Mouse (Mus musculus) mammary gland, adult 2 months (tissue): ENCODE data around the gene Sox18. TPM values are rescaled to one million over a fixed set of nuclear protein-coding genes. Genes with fewer than 3 reads are reported as not detected.

ENCODE experiments used
- polyA plus RNA-seq: library from polyadenylated mRNA; depleted of rRNA; stranded (reverse); fragments of >200 nt; gene quantifications from 2 replicates; pipeline ENCODE4 v1.2.3, GENCODE M21; 2012; ENCODE audit warnings: low replicate concordance; rRNA removed

Sox18 gene
- 95.8 and 190 TPM in 2 replicates for polyA plus RNA-seq

GRCm38 (mm10) chr2:181671326-181671725 is at the start of gene Sox18:
Gene Sox18 (minus strand): TSS chr2:181671640.

DNA sequence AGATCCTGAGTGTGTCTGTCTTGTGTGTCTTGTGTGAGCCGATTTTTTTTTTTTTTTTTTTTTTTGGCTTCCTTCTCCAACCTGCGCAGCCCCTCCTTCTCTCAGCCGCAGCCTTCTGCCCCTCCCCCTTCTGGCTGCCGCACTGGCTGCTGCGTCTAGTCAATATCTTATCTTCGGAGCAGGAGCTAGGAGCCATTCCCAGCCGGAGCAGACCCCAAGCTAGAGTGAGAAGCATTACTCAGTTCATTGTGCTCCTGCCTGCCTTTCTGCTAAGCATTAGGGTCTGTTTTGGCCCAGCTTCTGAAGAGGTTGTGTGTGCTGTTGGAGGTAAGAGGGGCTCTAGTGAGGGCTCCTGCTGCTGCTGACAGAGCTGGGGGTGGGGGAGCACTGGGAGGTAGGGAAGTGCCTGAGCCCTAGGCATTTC is 43.5 kb upstream of the Sox18 start, which contains the start of gene Oprl1:
TSS of gene Oprl1 (plus strand) at position 114 of the 424 bp plus-strand sequence.

DNA sequence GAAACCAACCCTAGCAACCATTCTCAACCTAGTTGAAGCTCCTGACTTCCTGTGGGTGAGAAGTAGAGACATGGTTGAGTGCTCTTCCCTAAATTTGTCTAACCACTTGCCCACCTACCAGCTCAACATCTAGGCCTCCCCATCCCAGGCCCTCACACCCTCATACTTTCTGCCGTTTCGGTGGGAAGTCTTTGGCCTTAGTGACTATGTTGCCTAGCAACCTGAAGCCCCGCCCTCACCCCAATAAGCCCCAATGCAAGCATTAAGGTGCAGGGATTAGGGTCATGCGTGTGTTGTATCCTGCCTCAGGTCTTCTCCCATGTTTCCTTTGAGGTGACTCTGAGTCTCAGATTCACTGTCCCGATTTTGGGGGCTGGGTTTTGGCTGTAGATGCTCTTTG is 26.8 kb upstream of the Sox18 start, which contains the start of gene Lkaaear1:
TSS of gene Lkaaear1 (minus strand) at position 202 of the 400 bp plus-strand sequence.

DNA sequence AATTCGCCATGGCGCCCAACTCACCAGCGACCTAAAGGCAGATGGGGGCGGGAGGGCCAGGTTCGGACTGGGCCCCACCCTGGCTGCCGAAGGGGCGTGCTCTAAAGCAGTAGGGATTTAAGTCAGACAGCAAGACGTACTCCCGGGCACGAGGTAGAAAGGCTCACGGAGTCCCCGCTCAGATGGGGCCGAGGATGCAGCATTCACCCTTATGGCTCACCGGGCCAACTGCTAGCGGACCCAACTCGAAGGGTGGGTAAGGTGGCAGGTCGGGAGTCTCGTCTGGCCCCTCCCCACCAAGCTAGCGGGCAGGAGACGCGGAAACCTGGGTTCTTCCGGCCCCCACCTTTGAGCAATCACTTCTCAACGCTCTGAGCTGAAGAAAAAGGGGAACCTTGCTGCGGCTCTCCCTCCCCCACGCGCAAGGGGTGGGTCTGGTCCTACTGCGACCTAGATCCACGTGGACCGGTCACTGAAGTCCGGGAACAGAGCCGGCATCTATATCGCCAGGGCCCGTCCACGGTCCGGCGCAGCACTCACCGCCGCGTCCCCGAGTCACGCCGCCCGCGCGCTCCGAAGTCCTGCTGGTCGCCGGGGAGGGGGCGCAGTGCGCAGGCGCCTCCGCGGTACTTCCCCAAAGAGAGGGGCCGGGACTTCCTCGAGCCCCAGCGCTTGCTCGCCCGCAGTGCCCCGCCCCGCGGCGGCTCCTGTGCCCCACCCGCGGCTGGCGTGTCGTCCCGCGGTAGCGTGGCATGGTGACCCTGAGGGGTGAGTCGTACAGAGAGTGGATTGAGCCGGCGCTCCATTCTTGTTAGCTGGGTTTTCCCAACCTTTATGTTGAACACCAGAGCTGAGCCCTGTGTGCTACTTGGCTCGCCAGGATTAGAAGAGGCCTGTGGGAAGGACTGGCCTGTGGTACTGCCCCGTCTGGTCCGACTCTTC is 22.2 kb upstream of the Sox18 start, which contains the start of gene Rgs19:
TSS of gene Rgs19 (minus strand) at position 639 of the 942 bp plus-strand sequence.

DNA sequence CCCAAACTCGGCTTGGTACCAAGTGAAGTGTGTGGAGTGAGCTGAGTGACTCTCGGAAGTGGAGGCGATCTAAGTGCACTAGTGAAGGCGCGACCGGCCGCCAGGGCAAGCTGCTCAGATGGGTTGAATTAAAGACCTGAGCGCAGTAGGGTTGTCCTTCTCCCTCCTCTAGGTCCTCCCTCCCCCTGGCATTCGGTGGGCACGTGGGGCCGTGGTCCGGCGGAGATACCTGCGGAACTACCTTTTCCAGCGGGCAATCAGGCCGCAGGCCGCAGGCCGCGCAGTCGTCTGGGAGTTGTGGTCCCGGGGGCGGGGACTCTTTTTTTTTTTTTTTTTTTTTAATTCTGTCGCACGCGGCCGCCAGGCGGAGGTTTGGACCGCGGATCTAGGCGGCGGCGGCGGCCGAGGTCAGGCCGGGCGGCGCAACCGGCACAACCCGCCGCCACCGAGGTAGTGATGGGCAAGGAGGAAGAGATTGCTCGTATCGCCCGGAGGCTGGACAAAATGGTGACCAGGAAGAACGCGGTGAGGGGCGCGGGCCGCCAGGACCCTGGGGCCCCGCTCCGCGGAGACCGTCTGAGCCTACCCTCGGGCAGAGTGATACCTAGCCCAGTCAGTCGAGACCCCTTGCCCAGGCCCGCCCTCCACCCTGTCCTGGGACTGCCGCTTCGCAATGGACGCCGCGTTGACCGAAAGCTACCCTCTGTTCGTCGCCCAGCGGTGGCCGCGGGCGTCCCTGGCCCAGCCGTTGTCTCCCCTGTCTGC is 8.7 kb upstream of the Sox18 start, which contains the start of gene Tcea2:
TSS of gene Tcea2 (plus strand) at position 360 of the 765 bp plus-strand sequence.

GRCm38 (mm10) chr2:181656734-181657133 is 14.7 kb downstream of the Sox18 start, which contains the start of gene Gm29797:
Gene Gm29797 (plus strand): TSS chr2:181657034.

Other genes with a start within 250 kb of the Sox18 start
- gene Zbtb46, start 212.2 kb downstream of the Sox18 start, polyA plus RNA-seq: 9.5 and 13.9 TPM in 2 replicates
- gene Abhd16b, start 178.4 kb downstream of the Sox18 start, polyA plus RNA-seq: 0.09 and 0.18 TPM in 2 replicates
- 43.4 and 55.1 TPM in 2 replicates for gene Tpd52l2, start 174.5 kb downstream of the Sox18 start, polyA plus RNA-seq
- 55.5 and 79.7 TPM in 2 replicates for gene Dnajc5, start 151.2 kb downstream of the Sox18 start, polyA plus RNA-seq
- gene Uckl1, start 86.7 kb downstream of the Sox18 start, polyA plus RNA-seq: 149 and 242 TPM in 2 replicates
- gene Prpf6, start 79.8 kb downstream of the Sox18 start, polyA plus RNA-seq: 12.7 and 15.9 TPM in 2 replicates
- gene Zfp512b, start 78.8 kb downstream of the Sox18 start, polyA plus RNA-seq: 46.3 and 50.6 TPM in 2 replicates
- 19.4 and 21.0 TPM in 2 replicates for gene Samd10, start 72.4 kb downstream of the Sox18 start, polyA plus RNA-seq
- gene Gm29797, start 14.6 kb downstream of the Sox18 start, polyA plus RNA-seq: not detected in 2 replicates
- 12.8 and 20.0 TPM in 2 replicates for gene Tcea2, start 8.7 kb upstream of the Sox18 start, polyA plus RNA-seq
- 136 and 206 TPM in 2 replicates for gene Rgs19, start 22.3 kb upstream of the Sox18 start, polyA plus RNA-seq
- gene Lkaaear1, start 26.8 kb upstream of the Sox18 start, polyA plus RNA-seq: not detected in 2 replicates
- 0.22 and 0.37 TPM in 2 replicates for gene Oprl1, start 43.4 kb upstream of the Sox18 start, polyA plus RNA-seq
- not detected in 2 replicates for gene Myt1, start 91.7 kb upstream of the Sox18 start, polyA plus RNA-seq
- 18.1 and 28.3 TPM in 2 replicates for gene Pcmtd2, start 166.2 kb upstream of the Sox18 start, polyA plus RNA-seq
- 2.1 and 4.4 TPM in 2 replicates for gene Polr3k, start 192.7 kb upstream of the Sox18 start, polyA plus RNA-seq